Mouse (Mus musculus) lung, embryonic 14.5 days (tissue): ENCODE data around the gene Zfp362. TPM values are rescaled to one million over a fixed set of nuclear protein-coding genes. Genes with fewer than 3 reads are reported as not detected.
A peak's percentile ranks its signal among the peaks of the same experiment; 100 is the strongest.

Experiments
- ATAC-seq: fragments of 200-750 bp; cut with Nextera tagmentation; 2 replicates; pipeline ENCODE4 v1.8.0; 2017; ENCODE audit warnings: mild to moderate bottlenecking, moderate TSS enrichment, moderate library complexity; ENCODE audit not compliant: insufficient read depth
- DNase-seq: peaks from one replicate; pipeline ENCODE4 v3.0.0-alpha.2; 2015
- H3K27ac ChIP-seq: fragments of 300-500 bp; sonication (generic); 2 replicates; pipeline ENCODE4 v1.5.1; 2014; ENCODE audit warnings: low read depth, mild to moderate bottlenecking, moderate library complexity
- H3K27me3 ChIP-seq: fragments of 300-500 bp; sonication (generic); 2 replicates; pipeline ENCODE4 v1.6.1; 2014; ENCODE audit warnings: low read length, control low read depth; ENCODE audit not compliant: insufficient read depth
- H3K36me3 ChIP-seq: fragments of 300-500 bp; sonication (generic); 2 replicates; pipeline ENCODE4 v1.6.1; 2014; ENCODE audit warnings: control low read depth; ENCODE audit not compliant: insufficient read depth
- H3K4me1 ChIP-seq: fragments of 300-500 bp; sonication (generic); 2 replicates; pipeline ENCODE4 v1.6.1; 2014; ENCODE audit warnings: antibody characterized with exemption, control low read depth; ENCODE audit not compliant: insufficient read depth
- H3K4me2 ChIP-seq: fragments of 300-500 bp; sonication (generic); 2 replicates; pipeline ENCODE4 v1.6.1; 2014; ENCODE audit warnings: mild to moderate bottlenecking
- H3K4me3 ChIP-seq: fragments of 300-500 bp; sonication (generic); 2 replicates; pipeline ENCODE4 v1.5.1; 2014; ENCODE audit warnings: low read depth, low read length
- H3K9ac ChIP-seq: fragments of 300-500 bp; sonication (generic); 2 replicates; pipeline ENCODE4 v1.6.1; 2014
- H3K9me3 ChIP-seq: fragments of 300-500 bp; sonication (generic); 2 replicates; pipeline ENCODE4 v1.6.1; 2016; ENCODE audit warnings: low read depth, low read length, control low read depth
- CTCF ChIP-seq: IDR thresholded peaks from 2 replicates; pipeline ENCODE4 v1.5.1; 2016; ENCODE audit warnings: antibody characterized with exemption, low read depth
- WGBS: fragments of 180-500 bp; shearing (Covaris S2); extraction: QIAGEN DNeasy Blood & Tissue Kit; methylation state at CpG from one replicate; pipeline ENCODE4 v1.1.7; 2014; 5-methylcytosine and 5-hydroxymethylcytosine counted together
- polyA plus RNA-seq: library from polyadenylated mRNA; unstranded; fragments of >200 nt; fragmentation: Nextera tagmentation; extraction: Ambion mirVana; gene quantifications from 2 replicates; pipeline ENCODE4 v1.2.1, GENCODE M21; 2014

Gene Zfp362
- polyA plus RNA-seq, 1 experiment from 2014 or later: 48.0 TPM

- H3K36me3 ChIP-seq: peaks cover 45% of the 10 kb centered on the region
- H3K9ac ChIP-seq: no peak overlapping the region; the same call in 1 of the 2 replicates
- peak overlapping the region; percentile 76 for H3K27ac ChIP-seq
- H3K4me3 ChIP-seq: no peak overlapping the region
- peaks cover 60% of the 10 kb centered on the region for H3K4me1 ChIP-seq
- no peak for TF ChIP-seq CTCF
- ATAC-seq: peak; percentile 4; the same call in 1 of the 2 replicates
- DNase-seq: peak; percentile 44
- H3K27me3 ChIP-seq: no peaks in the 10 kb centered on the region
- H3K9me3 ChIP-seq: no peaks in the 10 kb centered on the region
- peak overlapping the region; percentile 44 for H3K4me2 ChIP-seq
- 50% methylated on average over 18 of the region's 18 CpGs for WGBS
Observed at GRCm38 (mm10) chr4:128734721-128735671, 70.8 kb downstream of the Zfp362 start.

GRCm38 (mm10) chr4:128734217-128734616 lies 71.6 kb downstream of the Zfp362 start:
- WGBS: 23% methylated on average over 5 of the region's 5 CpGs
- H3K27me3 ChIP-seq: no peaks in the 10 kb centered on the region
- ATAC-seq (peak; percentile 93), DNase-seq (peak; percentile 96)
- no peak overlapping the region for H3K9ac ChIP-seq
- H3K4me2 ChIP-seq: peak overlapping the region; percentile 51
- peaks cover 60% of the 10 kb centered on the region for H3K4me1 ChIP-seq
- H3K9me3 ChIP-seq: no peaks in the 10 kb centered on the region
- no peak for TF ChIP-seq CTCF
- H3K4me3 ChIP-seq: no peak overlapping the region
- peaks cover 45% of the 10 kb centered on the region for H3K36me3 ChIP-seq
- peak overlapping the region; percentile 84 for H3K27ac ChIP-seq

GRCm38 (mm10) chr4:128733496-128733895 lies 72.3 kb downstream of the Zfp362 start:
- Histone ChIP-seq H3K27me3 (no peaks in the 10 kb centered on the region), H3K36me3 (peaks cover 44% of the 10 kb centered on the region), H3K27ac (peak overlapping the region; percentile 84), H3K9me3 (no peaks in the 10 kb centered on the region), H3K4me3 (no peak overlapping the region), H3K4me1 (peaks cover 60% of the 10 kb centered on the region), H3K9ac (no peak overlapping the region), H3K4me2 (peak overlapping the region; percentile 51)
- no peak for TF ChIP-seq CTCF
- ATAC-seq (peak; percentile 1; the same call in 1 of the 2 replicates), DNase-seq (peak; percentile 49)
- 20% methylated on average over 6 of the region's 6 CpGs for WGBS

GRCm38 (mm10) chr4:128732794-128733193 lies 73.1 kb downstream of the Zfp362 start:
- DNase-seq (peak; percentile 79), ATAC-seq (no peak)
- Histone ChIP-seq H3K9ac (no peak overlapping the region), H3K4me2 (peak overlapping the region; percentile 26), H3K4me3 (no peak overlapping the region), H3K36me3 (peaks cover 38% of the 10 kb centered on the region), H3K4me1 (peaks cover 60% of the 10 kb centered on the region), H3K27ac (no peak overlapping the region), H3K27me3 (no peaks in the 10 kb centered on the region), H3K9me3 (no peaks in the 10 kb centered on the region)
- WGBS: 18% methylated on average over 5 of the region's 5 CpGs
- no peak for TF ChIP-seq CTCF

GRCm38 (mm10) chr4:128730271-128730670 lies 75.6 kb downstream of the Zfp362 start:
- WGBS: 56% methylated on average over 6 of the region's 6 CpGs
- ATAC-seq: no peak
- H3K36me3 ChIP-seq: peaks cover 19% of the 10 kb centered on the region
- DNase-seq: no peak
- no peak overlapping the region for H3K9ac ChIP-seq
- peak overlapping the region; percentile 95 for H3K27ac ChIP-seq
- no peaks in the 10 kb centered on the region for H3K27me3 ChIP-seq
- H3K4me2 ChIP-seq: peak overlapping the region; percentile 88
- H3K4me1 ChIP-seq: peaks cover 40% of the 10 kb centered on the region
- TF ChIP-seq CTCF: no peak
- H3K9me3 ChIP-seq: no peaks in the 10 kb centered on the region
- H3K4me3 ChIP-seq: peak overlapping the region; percentile 95

DNA sequence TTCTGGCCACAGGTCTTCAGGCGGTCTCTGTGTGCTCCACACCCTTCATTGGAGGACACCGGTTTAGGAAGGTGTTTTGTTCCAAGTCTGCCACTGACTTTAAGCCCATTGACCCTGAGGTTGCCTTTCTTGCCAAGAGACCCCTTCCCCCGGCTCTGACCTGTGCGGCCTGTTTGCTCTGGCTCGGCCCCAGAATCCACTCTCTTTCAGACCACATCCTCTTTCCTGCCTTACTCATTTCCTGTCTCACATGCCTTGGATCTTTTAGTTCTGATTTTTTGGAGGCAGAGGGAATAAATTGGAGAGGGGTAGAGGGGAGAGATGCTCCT lies 76.2 kb downstream of the Zfp362 start:
- no peak for TF ChIP-seq CTCF
- 8% methylated on average over 5 of the region's 5 CpGs for WGBS
- Histone ChIP-seq H3K9ac (peak overlapping the region; percentile 99), H3K27ac (peak overlapping the region; percentile 95), H3K4me2 (peak overlapping the region; percentile 88), H3K27me3 (no peaks in the 10 kb centered on the region), H3K4me3 (peak overlapping the region; percentile 95), H3K4me1 (peaks cover 34% of the 10 kb centered on the region), H3K36me3 (peaks cover 13% of the 10 kb centered on the region; the same call in 1 of the 2 replicates), H3K9me3 (no peaks in the 10 kb centered on the region)
- DNase-seq (peak; percentile 40), ATAC-seq (no peak)

GRCm38 (mm10) chr4:128729033-128729708 lies 76.7 kb downstream of the Zfp362 start:
- no peak for TF ChIP-seq CTCF
- H3K9ac ChIP-seq: peak overlapping the region; percentile 99
- no peak for ATAC-seq
- no peaks in the 10 kb centered on the region for H3K9me3 ChIP-seq
- H3K4me2 ChIP-seq: peak overlapping the region; percentile 88
- WGBS: 9% methylated on average over 15 of the region's 15 CpGs
- H3K36me3 ChIP-seq: peaks cover 12% of the 10 kb centered on the region; the same call in 1 of the 2 replicates
- H3K4me3 ChIP-seq: peak overlapping the region; percentile 95
- DNase-seq: no peak
- peak overlapping the region; percentile 95 for H3K27ac ChIP-seq
- no peaks in the 10 kb centered on the region for H3K27me3 ChIP-seq
- H3K4me1 ChIP-seq: peaks cover 31% of the 10 kb centered on the region
